Mouse (Mus musculus) kidney, adult 2 months (tissue): ENCODE measurements around the gene Slc25a12. TPM values are rescaled to one million over a fixed set of nuclear protein-coding genes. Genes with fewer than 3 reads are reported as not detected.

Source experiments
- DNase-seq: peaks from one replicate; pipeline ENCODE4 v3.0.0; 2021
- H3K27ac ChIP-seq: fragments of 200-500 bp; 2 replicates; pipeline ENCODE4 v1.5.1; 2012; ENCODE audit warnings: low read depth, low read length, control low read depth, inconsistent platforms; ENCODE audit not compliant: insufficient read depth
- H3K27me3 ChIP-seq: fragments of 200-500 bp; replicated peaks from 2 replicates; pipeline ENCODE4 v1.6.1; 2012; ENCODE audit warnings: mild to moderate bottlenecking, moderate library complexity, low read length, inconsistent platforms; ENCODE audit not compliant: control insufficient read depth, insufficient read depth
- H3K36me3 ChIP-seq: fragments of 200-500 bp; 2 replicates; pipeline ENCODE4 v1.6.1; 2012; ENCODE audit warnings: mild to moderate bottlenecking, moderate library complexity, low read length, inconsistent platforms; ENCODE audit not compliant: control insufficient read depth, insufficient read depth
- H3K4me1 ChIP-seq: fragments of 200-500 bp; 2 replicates; pipeline ENCODE4 v1.6.1; 2011; ENCODE audit warnings: low read length; ENCODE audit not compliant: control insufficient read depth, insufficient read depth
- H3K4me3 ChIP-seq: fragments of 200-500 bp; 2 replicates; pipeline ENCODE4 v1.5.1; 2011; ENCODE audit warnings: mild to moderate bottlenecking, low read depth, low read length, control low read depth; ENCODE audit not compliant: insufficient read depth
- CTCF ChIP-seq: fragments of 200-500 bp; conservative IDR thresholded peaks from 2 replicates; pipeline ENCODE4 v1.5.1; 2011; ENCODE audit warnings: low read depth, mild to moderate bottlenecking, control low read depth, low read length, moderate library complexity, mixed read lengths; ENCODE audit not compliant: insufficient read depth, insufficient read length
- POLR2A ChIP-seq: fragments of 200-500 bp; IDR thresholded peaks from one replicate; pipeline ENCODE4 v1.6.1; 2011; ENCODE audit warnings: low read depth, low read length, control low read depth
- WGBS: fragments of 180-500 bp; shearing (Covaris S2); methylation state at CpG from one replicate; pipeline ENCODE4 v1.1.7; 2018; 5-methylcytosine and 5-hydroxymethylcytosine counted together
- polyA plus RNA-seq: library from polyadenylated mRNA; depleted of rRNA; stranded (reverse); fragments of >200 nt; gene quantifications from 2 replicates; pipeline ENCODE4 v1.2.3, GENCODE M21; 2012

Gene Slc25a12
- polyA plus RNA-seq, 1 experiment, result 72.9 TPM

- peak overlapping the region; percentile 98 for H3K4me3 ChIP-seq
- 0 out of 2 replicates have a peak, but pooled peaks cover 1% of the 10 kb centered on the region for H3K36me3 ChIP-seq
- H3K27ac ChIP-seq, result peak overlapping the region; percentile 90
- no peak for DNase-seq
- TF ChIP-seq POLR2A, result no peak
- no peak for TF ChIP-seq CTCF
- no peaks in the 10 kb centered on the region for H3K27me3 ChIP-seq
- peaks cover 3% of the 10 kb centered on the region; the same call in 1 of the 2 replicates for H3K4me1 ChIP-seq
- 3% methylated on average over 9 of the region's 9 CpGs for WGBS
These were observed 878 bp downstream of the Slc25a12 start for GRCm38 (mm10) chr2:71366618-71367124.

- 69% methylated on average over 1 of the region's 1 CpGs for WGBS
- peak; percentile 22 for DNase-seq
- Histone ChIP-seq H3K27ac (no peak overlapping the region), H3K4me3 (no peak overlapping the region), H3K36me3 (peaks cover 1% of the 10 kb centered on the region; the same call in 1 of the 2 replicates), H3K27me3 (no peaks in the 10 kb centered on the region), H3K4me1 (peaks cover 10% of the 10 kb centered on the region)
- TF ChIP-seq CTCF, result no peak
- no peak for TF ChIP-seq POLR2A
These were observed 7.4 kb downstream of the Slc25a12 start for GRCm38 (mm10) chr2:71360192-71360591.

GRCm38 (mm10) chr2:71358347-71358746, 9.2 kb downstream of the Slc25a12 start:
- H3K4me1 ChIP-seq, result peaks cover 21% of the 10 kb centered on the region
- WGBS, result 86% methylated on average over 5 of the region's 5 CpGs
- TF ChIP-seq CTCF, result no peak
- TF ChIP-seq POLR2A, result no peak
- H3K27me3 ChIP-seq, result no peaks in the 10 kb centered on the region
- no peak overlapping the region for H3K27ac ChIP-seq
- H3K4me3 ChIP-seq, result no peak overlapping the region
- no peak for DNase-seq
- peaks cover 1% of the 10 kb centered on the region; the same call in 1 of the 2 replicates for H3K36me3 ChIP-seq

- 27% methylated on average over 5 of the region's 5 CpGs for WGBS
- H3K27me3 ChIP-seq, result no peaks in the 10 kb centered on the region
- H3K36me3 ChIP-seq, result no peaks in the 10 kb centered on the region; the same call in 1 of the 2 replicates
- TF ChIP-seq POLR2A, result no peak
- TF ChIP-seq CTCF, result no peak
- H3K27ac ChIP-seq, result peak overlapping the region; percentile 40
- no peak for DNase-seq
- no peak overlapping the region for H3K4me3 ChIP-seq
- peaks cover 36% of the 10 kb centered on the region for H3K4me1 ChIP-seq
These were observed 13.5 kb downstream of the Slc25a12 start for GRCm38 (mm10) chr2:71354055-71354425.

GRCm38 (mm10) chr2:71353306-71354054, 14.1 kb downstream of the Slc25a12 start:
- Histone ChIP-seq H3K4me1 (peaks cover 36% of the 10 kb centered on the region), H3K4me3 (no peak overlapping the region), H3K27me3 (no peaks in the 10 kb centered on the region), H3K27ac (peak overlapping the region; percentile 40), H3K36me3 (no peaks in the 10 kb centered on the region; the same call in 1 of the 2 replicates)
- DNase-seq, result peak; percentile 62
- TF ChIP-seq POLR2A (no peak), CTCF (no peak)
- 26% methylated on average over 10 of the region's 10 CpGs for WGBS

GRCm38 (mm10) chr2:71351727-71351987, 15.9 kb downstream of the Slc25a12 start:
- Histone ChIP-seq H3K4me1 (peaks cover 29% of the 10 kb centered on the region), H3K27me3 (no peaks in the 10 kb centered on the region), H3K27ac (peak overlapping the region; percentile 65; the same call in 1 of the 2 replicates), H3K4me3 (no peak overlapping the region), H3K36me3 (no peaks in the 10 kb centered on the region)
- no peak for DNase-seq
- 63% methylated on average over 3 of the region's 3 CpGs for whole genome bisulfite sequencing
- TF ChIP-seq POLR2A, result no peak
- no peak for TF ChIP-seq CTCF

GRCm38 (mm10) chr2:71350904-71351726, 16.4 kb downstream of the Slc25a12 start:
- peak overlapping the region; percentile 65; the same call in 1 of the 2 replicates for H3K27ac ChIP-seq
- H3K4me1 ChIP-seq, result peaks cover 28% of the 10 kb centered on the region
- H3K36me3 ChIP-seq, result no peaks in the 10 kb centered on the region
- DNase-seq, result no peak
- 69% methylated on average over 11 of the region's 11 CpGs for WGBS
- no peaks in the 10 kb centered on the region for H3K27me3 ChIP-seq
- H3K4me3 ChIP-seq, result no peak overlapping the region
- TF ChIP-seq POLR2A (no peak), CTCF (no peak)
